Mouse (Mus musculus): Measurements from ENCODE around the gene Eif3j1.

DNA sequence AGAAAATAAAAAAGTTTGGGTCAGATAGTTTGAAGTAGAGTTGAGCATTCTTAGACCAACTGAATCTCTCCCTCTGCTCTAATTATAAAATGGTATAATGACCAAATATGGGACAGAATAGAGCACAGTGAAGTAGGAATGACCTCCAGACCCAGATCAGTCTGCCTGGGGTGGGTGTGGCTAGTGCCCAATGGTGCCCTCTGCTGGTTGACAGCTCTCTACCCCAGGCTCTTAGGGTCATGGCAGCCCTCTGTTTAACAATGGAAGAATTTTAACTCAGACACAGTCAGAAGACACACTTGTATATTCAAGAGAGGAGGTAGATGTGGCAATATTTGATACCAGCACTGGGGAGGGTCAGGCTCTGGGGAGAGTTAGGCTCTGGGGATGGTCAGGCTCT lies 73.7 kb downstream of the Eif3j1 start:
- TF ChIP-seq CTCF (IDR thresholded peaks at IDR 0.05; ENCODE audit: borderline replicate concordance, control insufficient read depth, extremely low read depth, insufficient read depth, low read length, poor library complexity) (no peak), POLR2A (IDR thresholded peaks at IDR 0.05; ENCODE audit: control insufficient read depth, extremely low read depth, insufficient read depth, low read length, poor library complexity) (no peak)
